Mouse (Mus musculus): ENCODE results near the gene Nav3. TPM values are rescaled to one million over a fixed set of nuclear protein-coding genes. Genes with fewer than 3 reads are reported as not detected.

Nav3 gene
- total and polyA plus RNA-seq, 2 experiments: 0.01 to 0.28 TPM

DNA sequence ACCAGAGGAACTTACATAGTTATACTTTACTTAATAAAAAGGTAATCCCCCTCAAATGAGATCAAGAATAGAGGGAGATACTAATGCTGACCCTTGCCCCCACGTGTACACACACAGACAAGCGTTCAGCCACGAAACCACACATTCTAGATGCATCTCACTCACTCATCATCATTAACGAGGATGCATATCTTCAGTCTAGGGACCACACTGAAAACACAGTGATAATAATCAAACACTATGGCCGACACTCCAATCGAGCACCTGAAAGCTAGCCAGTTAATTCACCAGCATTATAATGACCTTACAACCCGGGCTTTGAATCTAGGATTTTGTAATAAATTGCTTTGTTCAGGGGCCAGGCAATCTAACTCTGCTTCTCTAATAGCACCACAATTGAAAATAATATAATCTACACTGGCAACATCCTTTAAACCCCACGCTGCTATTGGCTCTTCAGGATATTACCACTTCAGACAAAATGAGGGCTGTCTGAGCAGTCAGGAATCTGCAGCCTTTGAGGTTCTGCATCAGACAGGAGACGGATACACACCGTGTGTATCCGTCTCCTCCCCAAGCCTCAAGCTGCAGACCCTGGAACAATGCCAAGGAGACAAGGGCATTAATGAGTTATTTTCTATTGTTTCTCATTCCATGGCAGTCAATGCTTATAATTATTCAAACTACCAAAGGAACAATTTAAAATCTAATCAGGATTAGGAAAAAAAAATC lies 83.1 kb downstream of the Nav3 start:
- no peak for TF ChIP-seq CTCF (IDR thresholded peaks at IDR 0.05; ENCODE audit: low read depth, low read length)
- no peak for TF ChIP-seq POLR2A (IDR thresholded peaks at IDR 0.05; ENCODE audit: extremely low read depth, insufficient read depth, low read length)
- Histone ChIP-seq H3K27me3 (ENCODE audit: control insufficient read depth, insufficient read depth, low read length) (no peaks in the 10 kb centered on the region), H3K27ac (replicated peaks; ENCODE audit: insufficient read depth, low read depth, low read length) (no peak overlapping the region), H3K36me3 (ENCODE audit: control insufficient read depth, insufficient read depth, low read length) (no peaks in the 10 kb centered on the region), H3K9ac (ENCODE audit: low read depth, low read length) (no peak overlapping the region), H3K4me3 (ENCODE audit: insufficient read depth, low read depth, low read length) (no peak overlapping the region), H3K79me2 (ENCODE audit: control insufficient read depth, insufficient read depth, low read length) (no peaks in the 10 kb centered on the region), H3K4me1 (ENCODE audit: control insufficient read depth, insufficient read depth, low read length) (no peaks in the 10 kb centered on the region)
- DNase-seq (ENCODE audit: extremely low read depth, low read depth, low spot score): no peak
- 72% methylated on average over 11 of the region's 11 CpGs for WGBS

DNA sequence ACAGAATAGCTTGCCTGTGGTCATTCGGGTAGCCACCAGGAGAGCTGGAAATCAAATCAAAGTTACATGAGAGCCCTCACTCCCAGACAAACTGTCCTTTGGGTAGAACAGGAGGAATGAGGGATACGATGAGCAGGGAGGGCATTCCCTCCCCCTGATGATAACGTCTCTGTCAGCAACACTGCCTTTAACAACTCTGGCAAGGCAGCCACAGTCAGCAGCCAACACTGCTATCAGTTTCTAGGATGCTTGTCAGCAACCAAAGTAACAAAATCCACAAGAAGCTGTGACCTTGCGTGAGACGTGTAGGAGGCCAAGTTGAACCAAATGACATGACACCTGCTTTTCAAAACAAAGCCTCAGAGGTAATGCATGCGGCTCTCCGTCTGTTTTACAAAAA lies 103.9 kb downstream of the Nav3 start:
- Histone ChIP-seq H3K27ac (replicated peaks; ENCODE audit: insufficient read depth, low read depth, low read length) (no peak overlapping the region), H3K27me3 (ENCODE audit: control insufficient read depth, insufficient read depth, low read length) (no peaks in the 10 kb centered on the region), H3K4me1 (ENCODE audit: control insufficient read depth, insufficient read depth, low read length) (no peaks in the 10 kb centered on the region), H3K36me3 (ENCODE audit: control insufficient read depth, insufficient read depth, low read length) (no peaks in the 10 kb centered on the region), H3K79me2 (ENCODE audit: control insufficient read depth, insufficient read depth, low read length) (no peaks in the 10 kb centered on the region), H3K4me3 (ENCODE audit: insufficient read depth, low read depth, low read length) (no peak overlapping the region), H3K9ac (ENCODE audit: low read depth, low read length) (no peak overlapping the region)
- WGBS: 66% methylated on average over 7 of the region's 7 CpGs
- TF ChIP-seq POLR2A (IDR thresholded peaks at IDR 0.05; ENCODE audit: extremely low read depth, insufficient read depth, low read length) (no peak), CTCF (IDR thresholded peaks at IDR 0.05; ENCODE audit: low read depth, low read length) (no peak)
- DNase-seq (ENCODE audit: extremely low read depth, low read depth, low spot score): no peak

DNA sequence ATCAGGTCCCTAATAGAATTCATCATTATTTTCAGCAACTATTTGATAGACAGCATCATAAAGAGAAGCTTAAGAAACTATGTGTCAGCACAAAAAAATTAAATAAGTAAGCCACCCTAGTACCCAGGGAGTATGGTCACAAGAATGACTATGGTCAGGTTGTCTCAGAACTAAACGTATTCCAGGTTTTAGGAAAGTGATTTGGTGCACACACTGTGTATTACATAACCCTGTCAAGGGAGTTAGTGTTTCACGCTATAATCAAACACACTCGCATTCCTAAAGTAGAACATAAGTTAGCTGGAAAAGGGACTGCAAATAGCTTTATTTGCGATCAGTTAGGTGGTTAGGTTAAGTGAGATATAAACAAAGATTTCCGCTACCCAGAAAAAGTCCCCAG lies 126.0 kb downstream of the Nav3 start:
- H3K27ac ChIP-seq (replicated peaks; ENCODE audit: insufficient read depth, low read depth, low read length): no peak overlapping the region
- H3K79me2 ChIP-seq (ENCODE audit: control insufficient read depth, insufficient read depth, low read length): no peaks in the 10 kb centered on the region
- 83% methylated on average over 5 of the region's 5 CpGs for WGBS
- H3K4me1 ChIP-seq (ENCODE audit: control insufficient read depth, insufficient read depth, low read length): no peaks in the 10 kb centered on the region
- no peak overlapping the region for H3K4me3 ChIP-seq (ENCODE audit: insufficient read depth, low read depth, low read length)
- no peak for TF ChIP-seq POLR2A (IDR thresholded peaks at IDR 0.05; ENCODE audit: extremely low read depth, insufficient read depth, low read length)
- H3K9ac ChIP-seq (ENCODE audit: low read depth, low read length): no peak overlapping the region
- no peaks in the 10 kb centered on the region for H3K36me3 ChIP-seq (ENCODE audit: control insufficient read depth, insufficient read depth, low read length)
- H3K27me3 ChIP-seq (ENCODE audit: control insufficient read depth, insufficient read depth, low read length): no peaks in the 10 kb centered on the region
- DNase-seq (ENCODE audit: extremely low read depth, low read depth, low spot score): no peak

DNA sequence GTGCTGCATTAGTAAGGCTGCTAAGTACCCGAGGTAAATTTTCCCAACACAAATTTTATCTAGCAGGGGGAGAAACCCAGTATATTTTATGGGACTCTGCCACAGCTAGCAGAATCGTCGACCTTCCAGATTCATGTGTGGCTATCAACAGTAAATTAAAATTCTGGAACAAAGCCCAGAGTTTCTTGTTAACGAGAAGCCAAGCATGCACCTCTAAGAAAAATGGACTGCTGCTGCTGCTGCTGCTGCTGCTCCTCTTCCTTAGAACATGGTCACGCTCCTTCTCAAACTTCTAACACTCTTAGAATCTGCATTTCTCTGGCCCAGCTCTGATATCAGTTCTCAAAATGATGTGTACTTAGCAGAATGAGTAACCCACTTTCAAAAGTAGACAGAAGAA lies 126.4 kb downstream of the Nav3 start:
- TF ChIP-seq POLR2A (IDR thresholded peaks at IDR 0.05; ENCODE audit: extremely low read depth, insufficient read depth, low read length): no peak
- no peak for TF ChIP-seq CTCF (IDR thresholded peaks at IDR 0.05; ENCODE audit: low read depth, low read length)
- no peak overlapping the region for H3K27ac ChIP-seq (replicated peaks; ENCODE audit: insufficient read depth, low read depth, low read length)

DNA sequence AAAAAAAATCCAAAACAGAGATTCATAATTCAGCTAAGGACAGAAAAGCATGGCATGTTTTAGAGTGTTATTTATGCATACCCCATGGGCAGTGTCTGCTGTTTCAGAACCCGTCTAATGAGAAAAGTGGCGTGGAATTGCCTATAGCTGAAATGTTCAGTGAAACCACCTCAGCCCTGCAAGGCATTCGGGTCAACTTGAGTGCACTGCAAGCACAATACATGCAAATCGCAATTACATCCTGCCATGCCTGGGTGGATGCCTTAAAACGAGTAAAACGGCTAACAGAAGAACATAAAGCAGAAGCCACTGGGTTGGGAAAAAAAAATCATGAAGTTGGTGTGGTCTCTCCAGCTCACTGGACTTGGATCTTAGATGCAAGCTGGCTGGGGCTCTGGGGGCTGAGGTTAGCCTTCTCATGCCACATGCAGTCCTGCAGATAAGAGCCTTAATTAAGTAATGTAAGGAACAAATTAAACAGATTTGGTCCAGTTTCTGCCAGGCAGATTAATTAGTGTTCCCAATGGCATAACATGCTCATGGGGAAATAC lies 133.8 kb downstream of the Nav3 start:
- Histone ChIP-seq H3K36me3 (ENCODE audit: control insufficient read depth, insufficient read depth, low read length) (no peaks in the 10 kb centered on the region), H3K9ac (ENCODE audit: low read depth, low read length) (no peak overlapping the region), H3K4me3 (ENCODE audit: insufficient read depth, low read depth, low read length) (no peak overlapping the region), H3K27me3 (ENCODE audit: control insufficient read depth, insufficient read depth, low read length) (no peaks in the 10 kb centered on the region), H3K79me2 (ENCODE audit: control insufficient read depth, insufficient read depth, low read length) (no peaks in the 10 kb centered on the region), H3K27ac (replicated peaks; ENCODE audit: insufficient read depth, low read depth, low read length) (no peak overlapping the region), H3K4me1 (ENCODE audit: control insufficient read depth, insufficient read depth, low read length) (no peaks in the 10 kb centered on the region)
- 77% methylated on average over 6 of the region's 6 CpGs for WGBS
- TF ChIP-seq POLR2A (IDR thresholded peaks at IDR 0.05; ENCODE audit: extremely low read depth, insufficient read depth, low read length) (no peak), CTCF (IDR thresholded peaks at IDR 0.05; ENCODE audit: low read depth, low read length) (no peak)
- DNase-seq (ENCODE audit: extremely low read depth, low read depth, low spot score): no peak

More for the DNA sequence above, 126.4 kb downstream of the Nav3 start:
- no peak for DNase-seq (ENCODE audit: extremely low read depth, low read depth, low spot score)
- no peak overlapping the region for H3K4me3 ChIP-seq (ENCODE audit: insufficient read depth, low read depth, low read length)
- no peaks in the 10 kb centered on the region for H3K4me1 ChIP-seq (ENCODE audit: control insufficient read depth, insufficient read depth, low read length)
- no peak overlapping the region for H3K9ac ChIP-seq (ENCODE audit: low read depth, low read length)
- no peaks in the 10 kb centered on the region for H3K36me3 ChIP-seq (ENCODE audit: control insufficient read depth, insufficient read depth, low read length)
- H3K79me2 ChIP-seq (ENCODE audit: control insufficient read depth, insufficient read depth, low read length): no peaks in the 10 kb centered on the region
- no peaks in the 10 kb centered on the region for H3K27me3 ChIP-seq (ENCODE audit: control insufficient read depth, insufficient read depth, low read length)
- WGBS: 68% methylated on average over 5 of the region's 5 CpGs

DNA sequence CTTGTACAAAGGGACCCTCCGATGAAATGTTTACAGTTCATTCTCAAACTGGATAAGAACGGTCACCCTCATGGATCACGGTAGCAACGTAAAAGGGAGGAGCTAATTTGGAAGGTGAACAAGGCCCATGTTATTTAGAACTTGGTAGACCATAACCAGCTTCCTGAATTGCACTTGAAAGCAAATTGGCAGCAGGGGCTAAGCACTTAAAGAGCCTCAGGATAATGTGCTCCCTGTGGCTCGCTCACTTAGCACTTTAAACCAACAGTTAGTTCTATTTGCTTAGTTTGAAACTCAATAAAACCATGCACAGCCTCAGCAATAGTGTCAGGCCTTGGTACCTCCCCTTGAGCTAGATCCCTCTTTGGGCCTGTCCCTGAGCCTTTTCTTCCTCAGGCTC lies 138.7 kb downstream of the Nav3 start:
- Histone ChIP-seq H3K27me3 (ENCODE audit: control insufficient read depth, insufficient read depth, low read length) (no peaks in the 10 kb centered on the region), H3K4me3 (ENCODE audit: insufficient read depth, low read depth, low read length) (no peak overlapping the region), H3K4me1 (ENCODE audit: control insufficient read depth, insufficient read depth, low read length) (no peaks in the 10 kb centered on the region), H3K36me3 (ENCODE audit: control insufficient read depth, insufficient read depth, low read length) (no peaks in the 10 kb centered on the region), H3K79me2 (ENCODE audit: control insufficient read depth, insufficient read depth, low read length) (no peaks in the 10 kb centered on the region), H3K27ac (replicated peaks; ENCODE audit: insufficient read depth, low read depth, low read length) (no peak overlapping the region), H3K9ac (ENCODE audit: low read depth, low read length) (no peak overlapping the region)
- no peak for TF ChIP-seq POLR2A (IDR thresholded peaks at IDR 0.05; ENCODE audit: extremely low read depth, insufficient read depth, low read length)
- no peak for TF ChIP-seq CTCF (IDR thresholded peaks at IDR 0.05; ENCODE audit: low read depth, low read length)
- 71% methylated on average over 5 of the region's 5 CpGs for WGBS
- no peak for DNase-seq (ENCODE audit: extremely low read depth, low read depth, low spot score)

All from liver, adult 2 months (tissue).